Mouse (Mus musculus) cerebellum, adult 9-10 months (tissue): Measurements from ENCODE around the gene Pla2g3.

ENCODE experiments used
- DNase-seq: peaks from one replicate; pipeline ENCODE4 v3.0.0; 2022

The Pla2g3 gene

GRCm38 (mm10) chr11:3539111-3539825 is 51.2 kb downstream of the Pla2g3 start:
- DNase-seq: peak; percentile 96

GRCm38 (mm10) chr11:3539826-3540196 is 51.7 kb downstream of the Pla2g3 start:
- no peak for DNase-seq

- peak; percentile 39 for DNase-seq
These were observed 52.5 kb downstream of the Pla2g3 start, which contains the start of gene Smtn for GRCm38 (mm10) chr11:3540451-3541085. TSS of gene Smtn (minus strand) at chr11:3540612.

GRCm38 (mm10) chr11:3541932-3542331 is 53.8 kb downstream of the Pla2g3 start:
- DNase-seq: peak; percentile 13

GRCm38 (mm10) chr11:3543001-3543400 is 54.9 kb downstream of the Pla2g3 start:
- DNase-seq: no peak

- DNase-seq: no peak
These were observed 56.3 kb downstream of the Pla2g3 start for GRCm38 (mm10) chr11:3544409-3544808.

- no peak for DNase-seq
These were observed 57.6 kb downstream of the Pla2g3 start for GRCm38 (mm10) chr11:3545531-3546241.

- DNase-seq: no peak
These were observed 58.1 kb downstream of the Pla2g3 start for GRCm38 (mm10) chr11:3546242-3546562.

- no peak for DNase-seq
These were observed 59.0 kb downstream of the Pla2g3 start for GRCm38 (mm10) chr11:3547047-3547446.

GRCm38 (mm10) chr11:3547969-3548368 is 59.9 kb downstream of the Pla2g3 start:
- DNase-seq: no peak

- DNase-seq: no peak
These were observed 60.6 kb downstream of the Pla2g3 start for GRCm38 (mm10) chr11:3548564-3549295.
